Mouse (Mus musculus): ENCODE data around the gene Fam171b.

Gene Fam171b

GRCm38 (mm10) chr2:83812483-83813272 lies at the start of gene Fam171b:
Gene Fam171b (plus strand): TSS chr2:83812636.
- peak; percentile 55 for DNase-seq (ENCODE audit: low spot score)

GRCm38 (mm10) chr2:83766058-83766457 lies 46.4 kb upstream of the Fam171b start:
- no peak for DNase-seq (ENCODE audit: low spot score)

GRCm38 (mm10) chr2:83766878-83767277 lies 45.6 kb upstream of the Fam171b start:
- DNase-seq (ENCODE audit: low spot score) = no peak

GRCm38 (mm10) chr2:83768311-83769047 lies 44.0 kb upstream of the Fam171b start:
- no peak for DNase-seq (ENCODE audit: low spot score)

- peak; percentile 58 for DNase-seq (ENCODE audit: low spot score)
Measured at GRCm38 (mm10) chr2:83771155-83771812, 41.2 kb upstream of the Fam171b start.

- no peak for DNase-seq (ENCODE audit: low spot score)
Measured at GRCm38 (mm10) chr2:83791330-83792073, 20.9 kb upstream of the Fam171b start.

GRCm38 (mm10) chr2:83792102-83792501 lies 20.3 kb upstream of the Fam171b start:
- DNase-seq (ENCODE audit: low spot score) = no peak

GRCm38 (mm10) chr2:83795766-83796165 lies 16.7 kb upstream of the Fam171b start:
- DNase-seq (ENCODE audit: low spot score) = no peak

- no peak for DNase-seq (ENCODE audit: low spot score)
Measured at GRCm38 (mm10) chr2:83797902-83798497, 14.4 kb upstream of the Fam171b start.

- no peak for DNase-seq (ENCODE audit: low spot score)
Measured at GRCm38 (mm10) chr2:83813273-83813892, 947 bp downstream of the Fam171b start.

GRCm38 (mm10) chr2:83814009-83814408 lies 1.6 kb downstream of the Fam171b start:
- DNase-seq (ENCODE audit: low spot score) = no peak

- DNase-seq (ENCODE audit: low spot score) = no peak
Measured at GRCm38 (mm10) chr2:83816147-83816546, 3.7 kb downstream of the Fam171b start.

GRCm38 (mm10) chr2:83825161-83825560 lies 12.7 kb downstream of the Fam171b start:
- no peak for DNase-seq (ENCODE audit: low spot score)

GRCm38 (mm10) chr2:83828895-83829539 lies 16.6 kb downstream of the Fam171b start:
- DNase-seq (ENCODE audit: low spot score) = no peak

- no peak for DNase-seq (ENCODE audit: low spot score)
Measured at GRCm38 (mm10) chr2:83832903-83833302, 20.5 kb downstream of the Fam171b start.

- no peak for DNase-seq (ENCODE audit: low spot score)
Measured at GRCm38 (mm10) chr2:83835313-83836070, 23.1 kb downstream of the Fam171b start.

GRCm38 (mm10) chr2:83848495-83848894 lies 36.1 kb downstream of the Fam171b start:
- no peak for DNase-seq (ENCODE audit: low spot score)

GRCm38 (mm10) chr2:83853423-83853822 lies 41.0 kb downstream of the Fam171b start:
- no peak for DNase-seq (ENCODE audit: low spot score)

GRCm38 (mm10) chr2:83856236-83856635 lies 43.8 kb downstream of the Fam171b start:
- no peak for DNase-seq (ENCODE audit: low spot score)
